Mouse (Mus musculus) right cerebral cortex, postnatal 36 days (tissue): ENCODE results near the gene Rab4b.
A peak's percentile ranks its signal among the peaks of the same experiment; 100 is the strongest.

Experiments
- DNase-seq, 2 experiments: peaks; one replicate each; pipeline ENCODE4 v3.0.0; 2022; ENCODE audit warnings: low spot score in 2 of 2, mixed read lengths in 1 of 2

Gene Rab4b

DNA sequence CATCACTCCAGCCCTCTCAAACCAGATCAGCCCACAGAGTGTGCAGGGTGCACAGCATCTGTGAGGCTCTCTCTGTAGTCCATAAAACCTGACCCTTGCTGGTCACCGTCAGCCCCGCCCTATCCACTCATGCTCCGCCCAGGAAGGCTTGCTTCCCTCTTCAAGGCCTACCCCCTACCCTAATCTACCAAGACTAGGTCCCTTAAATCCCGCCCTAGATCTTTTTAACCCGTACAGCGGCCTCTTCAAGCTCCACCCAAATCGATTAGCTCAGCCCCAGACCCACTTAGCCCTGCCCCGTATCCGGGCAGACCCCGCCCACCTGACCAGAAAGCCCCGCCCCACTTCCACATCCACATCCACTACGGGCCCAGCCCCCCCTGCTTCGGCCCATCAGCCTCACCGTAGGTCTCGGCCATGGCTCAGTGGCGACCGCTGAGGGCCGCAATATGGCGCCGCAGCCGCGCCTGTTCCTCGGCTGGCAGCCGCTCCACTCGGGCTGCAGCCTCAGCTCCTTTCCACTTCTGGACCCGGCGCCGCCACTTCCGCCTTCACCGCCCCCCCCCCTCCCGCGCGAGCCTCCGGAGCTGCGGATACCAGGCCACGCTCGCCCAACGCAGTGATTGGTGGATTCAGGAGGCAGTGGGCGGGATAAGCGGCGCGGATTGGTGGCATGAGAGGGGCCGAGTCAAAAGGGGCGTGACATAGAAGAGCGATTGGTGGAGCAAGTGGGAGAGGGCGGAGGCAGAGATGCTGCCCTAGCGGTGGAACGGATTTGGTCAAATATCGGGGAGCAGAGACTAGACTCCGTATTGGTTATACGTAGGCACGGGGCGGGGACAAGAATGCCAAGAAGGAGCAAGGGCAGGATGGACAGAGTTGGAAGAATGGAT lies at the start of gene Rab4b:
Gene Rab4b, minus strand, starts transcription at position 573 of the 893 bp plus-strand sequence.
- DNase-seq = peak; percentile 99 to 100

DNA sequence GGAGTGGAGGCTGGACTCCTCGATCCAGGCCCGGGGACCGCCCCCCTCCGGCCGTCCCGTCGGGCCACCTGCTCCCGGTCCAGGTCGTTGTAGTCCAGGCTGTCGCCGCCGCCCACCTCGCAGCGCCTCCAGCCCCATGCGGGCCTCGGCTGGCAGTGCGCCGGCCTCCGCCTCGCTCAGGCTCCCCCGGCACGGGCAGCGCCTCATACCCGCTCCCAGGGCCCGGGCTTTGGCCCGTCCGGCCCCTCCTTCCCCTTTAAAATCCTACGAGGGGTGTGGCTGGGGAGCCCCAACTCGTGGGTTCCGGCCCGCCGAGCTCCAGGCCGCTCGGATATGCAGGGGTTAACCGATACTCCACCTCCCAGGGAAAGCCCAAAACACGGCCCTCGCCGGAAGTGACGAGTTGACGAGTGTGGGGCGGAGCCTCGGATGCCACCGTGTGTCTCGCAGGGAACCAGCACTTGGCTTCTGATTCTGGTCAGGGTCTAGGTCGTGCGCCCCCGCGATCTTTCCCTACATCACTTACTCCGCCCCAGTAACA lies 49.7 kb upstream of the Rab4b start, which contains the start of gene Itpkc:
Gene Itpkc, minus strand, starts transcription at position 381 of the 541 bp plus-strand sequence.
- peak; percentile 87 to 89 for DNase-seq

DNA sequence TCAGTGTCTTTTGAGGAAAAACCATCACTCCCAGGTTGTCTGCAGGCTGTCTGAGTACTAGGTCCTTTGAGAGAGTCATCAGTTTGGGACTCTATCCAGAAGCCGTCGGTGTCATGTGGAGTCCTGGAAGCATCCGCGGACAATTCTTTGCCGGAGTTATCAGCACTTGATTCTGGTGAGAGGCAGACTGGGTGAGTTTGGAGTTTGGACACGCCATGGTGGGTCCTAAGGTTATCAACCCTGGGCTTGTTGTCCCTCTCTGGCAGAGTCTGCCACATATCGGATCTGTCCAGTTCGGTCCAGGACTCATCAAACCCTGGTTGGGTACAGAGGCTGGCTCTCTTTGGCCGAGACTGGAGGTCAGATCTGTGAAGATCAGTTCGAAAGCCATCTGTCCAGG lies 49.0 kb upstream of the Rab4b start:
- DNase-seq = no peak

DNA sequence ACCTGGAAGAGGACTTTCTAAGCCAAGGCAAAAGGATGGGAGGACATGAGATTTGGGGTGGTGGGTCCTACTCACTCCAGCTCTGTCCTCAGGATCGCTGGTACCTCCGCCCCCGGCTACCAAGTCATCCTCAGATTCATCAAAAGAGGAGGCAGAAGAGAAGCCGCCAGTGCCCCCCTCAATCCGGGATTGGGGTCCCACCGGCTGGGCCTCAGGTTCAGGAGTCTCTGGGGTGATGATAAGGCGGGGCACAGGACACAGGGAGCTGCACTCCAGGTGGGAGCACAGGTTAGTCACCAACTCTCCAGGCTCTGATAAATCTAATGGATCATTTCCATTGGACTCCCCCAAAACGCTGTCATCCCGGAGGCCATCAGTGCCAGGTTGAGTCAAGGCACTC lies 48.6 kb upstream of the Rab4b start:
- DNase-seq = no peak

DNA sequence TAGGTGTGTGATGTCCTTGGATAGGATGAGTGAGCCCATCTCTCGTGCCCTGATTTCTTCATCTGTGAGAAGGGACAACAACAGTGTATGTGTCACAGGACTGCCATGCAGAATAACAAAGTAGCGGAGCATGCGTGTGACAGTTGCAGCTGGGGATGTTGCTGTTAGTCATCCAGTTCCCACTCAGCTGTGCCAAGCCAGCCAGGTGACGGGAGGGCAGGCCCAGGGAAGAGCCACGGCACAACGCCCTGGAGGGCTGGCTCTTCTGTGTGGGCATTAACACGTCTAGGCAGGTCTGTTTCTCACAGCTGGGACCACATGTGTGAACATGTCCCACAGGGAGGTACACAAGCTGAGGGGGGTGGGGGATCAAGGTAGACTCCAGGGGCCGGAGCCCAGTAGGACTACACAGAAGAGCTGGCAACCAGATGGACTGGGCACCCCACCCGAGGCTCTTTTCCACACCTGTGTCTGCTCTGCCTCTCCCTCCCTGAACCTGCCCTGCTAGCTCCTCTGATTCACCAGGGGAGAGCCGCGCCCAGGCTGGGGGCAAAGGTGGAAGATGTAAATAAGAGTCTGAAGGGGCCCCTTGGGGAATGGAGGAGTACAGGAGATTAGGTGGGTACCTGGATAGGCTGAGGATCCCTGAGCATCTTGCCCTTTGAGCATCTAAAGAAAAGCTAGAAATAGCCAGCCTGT lies 46.3 kb upstream of the Rab4b start:
- DNase-seq = peak in 1 of 2 experiments; percentile 39

DNA sequence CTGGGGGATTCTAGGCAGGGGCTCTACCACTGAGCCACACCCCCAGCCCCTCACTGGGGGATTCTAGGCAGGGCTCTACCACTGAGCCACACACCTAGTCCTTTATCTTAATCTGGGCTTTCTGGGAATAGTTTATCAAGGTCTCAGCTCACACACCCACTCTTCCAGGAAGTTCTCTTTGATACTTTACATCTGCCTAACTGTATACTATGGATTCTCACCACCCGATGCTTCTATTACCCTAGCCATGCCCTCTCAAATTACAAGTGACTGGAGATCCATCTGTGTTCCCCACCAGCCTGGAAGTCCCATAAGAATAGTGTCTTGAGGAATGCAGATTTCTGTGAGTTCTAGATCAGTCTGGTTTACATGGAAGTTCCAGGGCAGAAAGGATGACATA lies 43.8 kb upstream of the Rab4b start:
- DNase-seq = no peak

DNA sequence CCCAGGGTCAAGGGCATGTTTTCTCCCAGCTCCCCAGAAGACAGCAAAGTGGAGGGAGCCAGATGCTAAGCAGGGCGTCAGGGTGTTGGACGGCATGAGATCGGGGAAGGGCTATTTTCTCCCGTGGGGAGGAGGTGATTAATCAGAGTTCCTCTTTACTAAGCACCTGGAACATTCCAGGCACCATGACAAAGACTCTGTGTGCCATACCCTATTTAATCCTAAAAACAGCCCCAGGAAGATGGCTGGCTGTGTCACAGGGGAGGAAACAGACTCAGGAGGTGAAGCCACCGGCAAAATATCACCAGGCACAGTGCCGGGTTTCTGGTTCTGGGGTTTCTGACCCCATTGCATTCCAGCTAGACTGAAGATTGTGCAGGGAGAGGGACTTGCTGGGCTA lies 43.2 kb upstream of the Rab4b start:
- no peak for DNase-seq

DNA sequence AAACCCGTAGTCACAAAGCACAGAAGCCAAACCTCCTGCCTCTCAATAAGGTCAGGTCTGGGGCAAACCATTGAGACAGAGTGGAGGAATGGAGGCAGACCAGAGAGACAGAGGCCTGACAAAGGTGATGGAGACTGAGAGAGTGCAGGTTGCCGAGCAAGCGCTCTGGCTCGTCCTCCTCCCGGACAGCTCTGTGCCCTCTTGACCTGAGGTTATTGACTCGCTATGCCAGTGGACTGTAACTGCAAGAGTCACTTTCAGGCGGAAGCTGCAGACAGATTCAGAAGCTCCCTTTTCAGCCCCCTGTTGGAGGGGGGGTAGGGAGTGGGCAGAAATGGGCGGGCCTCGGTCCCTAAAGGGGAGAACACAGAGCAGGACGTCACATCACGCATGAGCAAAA lies 41.2 kb upstream of the Rab4b start:
- no peak for DNase-seq

DNA sequence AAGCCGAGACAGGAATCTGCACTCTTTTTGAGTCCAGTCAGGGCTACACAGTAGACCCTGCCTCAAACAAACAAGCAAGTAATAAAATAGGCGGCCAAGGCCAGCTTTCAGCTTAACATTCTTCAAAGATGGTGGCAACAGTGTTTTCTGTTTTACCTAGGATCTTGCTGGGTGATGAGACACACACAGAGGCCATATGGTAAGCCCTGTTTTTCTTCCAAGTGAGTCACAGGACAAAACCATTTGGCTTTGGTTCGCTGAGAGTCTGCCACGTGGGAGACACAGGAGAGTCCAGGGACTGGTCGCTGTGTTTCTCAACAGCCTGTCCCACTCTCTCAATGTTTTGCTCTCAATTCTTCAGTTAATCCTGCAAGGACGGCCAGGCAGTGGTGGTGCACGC lies 39.9 kb upstream of the Rab4b start:
- no peak for DNase-seq

DNA sequence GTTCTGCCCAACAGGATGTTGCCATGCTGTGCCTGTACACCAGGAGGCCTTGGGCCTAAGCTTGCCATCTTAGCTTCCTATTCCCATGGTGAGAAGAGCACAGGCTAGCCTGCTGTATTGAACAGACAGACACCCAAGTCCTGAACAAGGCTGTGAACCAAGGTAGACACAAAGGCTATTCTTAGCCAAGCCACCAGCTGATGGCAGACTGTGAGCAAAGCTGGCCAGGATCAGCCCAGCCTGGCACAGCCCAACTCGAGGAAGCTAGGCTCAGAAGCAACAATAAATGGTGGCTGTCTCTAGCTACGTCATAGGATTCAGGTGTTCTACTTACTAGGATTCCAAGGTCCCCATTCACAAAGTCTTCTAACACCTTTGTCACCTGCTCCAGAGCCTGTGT lies 33.9 kb upstream of the Rab4b start:
- no peak for DNase-seq

DNA sequence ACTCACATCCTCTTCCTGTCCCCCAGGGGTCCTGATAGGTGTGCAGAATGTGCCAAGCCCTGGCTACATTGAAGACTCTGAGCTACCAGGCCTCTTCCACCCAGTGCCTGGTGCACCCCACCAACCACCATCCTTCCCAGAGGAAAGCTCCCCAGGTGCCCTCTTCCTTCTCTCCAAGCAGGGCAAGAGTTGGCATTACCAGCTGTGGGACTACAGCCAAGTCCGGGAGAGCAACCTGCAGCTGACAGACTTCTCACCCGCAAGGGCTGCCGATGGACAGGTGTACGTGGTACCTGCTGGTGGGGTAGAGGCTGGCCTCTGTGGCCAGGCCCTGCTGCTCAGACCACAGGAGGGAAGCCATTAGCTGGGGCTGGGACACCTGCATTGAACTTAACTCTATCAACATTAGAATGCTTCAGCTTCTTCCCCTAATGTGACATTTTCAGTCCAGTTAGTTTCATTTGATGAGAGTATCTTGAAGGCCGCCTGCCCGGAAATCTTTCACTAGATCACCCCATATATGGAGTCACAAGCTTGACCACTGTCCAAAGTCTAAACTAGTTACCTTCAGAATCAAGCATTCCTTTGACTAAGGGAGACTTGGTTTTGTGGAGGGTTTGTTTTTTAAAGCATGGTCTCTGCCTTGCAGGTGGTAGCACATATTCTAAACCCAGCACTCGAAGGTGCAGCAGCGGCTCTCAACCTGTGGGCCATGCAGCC lies 25.2 kb upstream of the Rab4b start:
- no peak for DNase-seq

DNA sequence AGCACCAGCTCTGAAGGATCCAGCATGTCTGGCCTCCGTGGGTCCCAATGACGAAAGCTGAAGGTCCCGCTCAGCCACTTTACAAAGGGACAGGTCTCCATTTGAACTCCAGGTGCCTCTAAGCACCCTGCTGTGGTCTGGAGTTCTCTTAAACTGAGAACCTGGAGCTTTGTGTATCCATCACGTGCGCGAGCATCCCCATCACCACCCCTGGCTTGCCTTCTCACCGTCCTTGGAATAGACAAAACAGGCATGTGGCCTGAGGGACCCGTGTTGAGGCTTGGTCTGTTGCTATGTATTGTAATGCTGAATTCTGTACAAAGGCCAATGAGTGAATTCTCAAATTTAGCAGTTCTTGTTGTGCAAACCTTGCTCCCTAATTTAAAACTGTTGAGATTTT lies 20.1 kb upstream of the Rab4b start:
- DNase-seq = no peak

DNA sequence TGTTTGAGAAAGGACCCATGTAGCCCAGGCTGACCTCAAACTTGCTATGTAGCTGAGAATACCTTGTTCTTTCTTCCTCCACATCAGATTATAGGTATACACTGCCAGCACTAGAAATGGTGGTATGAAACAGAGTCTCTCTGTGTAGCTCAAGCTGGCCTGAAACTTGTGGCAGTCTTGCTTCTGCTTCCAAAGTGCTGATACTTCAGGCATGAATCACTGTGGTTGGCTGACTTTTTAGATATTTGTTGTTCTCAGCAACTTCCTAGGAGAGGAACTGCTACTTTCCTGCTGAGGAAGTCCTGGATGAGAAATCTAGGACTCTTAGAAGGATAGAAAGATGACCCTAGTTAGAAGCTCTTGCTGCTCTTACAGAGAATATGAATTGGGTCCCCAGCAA lies 19.7 kb upstream of the Rab4b start:
- no peak for DNase-seq

DNA sequence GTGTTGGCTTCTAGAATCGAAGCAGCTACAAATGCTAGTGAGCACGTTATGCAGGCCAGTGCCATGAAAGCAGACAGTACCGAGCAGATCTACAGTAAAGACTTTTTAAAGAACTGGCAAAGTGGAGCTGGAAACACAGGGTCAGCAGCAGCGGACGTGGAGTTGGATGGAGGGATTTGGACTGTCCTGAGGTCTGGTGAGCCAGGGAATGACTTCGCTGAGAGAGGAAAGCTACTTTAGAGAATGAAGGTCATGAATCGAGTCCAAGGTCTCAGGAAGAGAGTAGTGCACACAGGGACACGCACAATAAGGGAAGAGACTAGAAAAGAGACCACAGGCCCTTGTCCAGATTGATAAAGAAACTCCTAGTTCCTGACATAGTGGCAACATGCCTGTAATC lies 18.9 kb upstream of the Rab4b start:
- no peak for DNase-seq

DNA sequence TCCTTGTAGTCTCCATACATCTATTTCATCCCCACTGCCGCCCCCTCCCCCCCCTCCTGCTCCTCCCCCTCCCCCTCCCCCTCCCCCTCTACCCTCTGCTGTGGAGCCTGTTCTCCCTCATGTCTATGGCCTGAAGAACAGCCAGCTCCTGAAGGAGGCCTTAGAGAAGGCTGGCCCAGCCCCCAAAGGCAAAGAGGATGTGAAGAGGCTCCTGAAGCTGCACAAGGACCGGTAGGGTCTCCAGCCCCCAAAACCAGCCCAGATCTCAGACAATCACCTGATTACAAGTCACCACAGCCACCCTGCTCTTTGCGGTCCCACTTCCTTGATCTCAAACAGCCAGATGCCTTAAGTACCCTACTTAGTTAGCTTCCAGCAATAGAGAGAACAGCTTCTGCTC lies 18.4 kb upstream of the Rab4b start:
- no peak for DNase-seq

DNA sequence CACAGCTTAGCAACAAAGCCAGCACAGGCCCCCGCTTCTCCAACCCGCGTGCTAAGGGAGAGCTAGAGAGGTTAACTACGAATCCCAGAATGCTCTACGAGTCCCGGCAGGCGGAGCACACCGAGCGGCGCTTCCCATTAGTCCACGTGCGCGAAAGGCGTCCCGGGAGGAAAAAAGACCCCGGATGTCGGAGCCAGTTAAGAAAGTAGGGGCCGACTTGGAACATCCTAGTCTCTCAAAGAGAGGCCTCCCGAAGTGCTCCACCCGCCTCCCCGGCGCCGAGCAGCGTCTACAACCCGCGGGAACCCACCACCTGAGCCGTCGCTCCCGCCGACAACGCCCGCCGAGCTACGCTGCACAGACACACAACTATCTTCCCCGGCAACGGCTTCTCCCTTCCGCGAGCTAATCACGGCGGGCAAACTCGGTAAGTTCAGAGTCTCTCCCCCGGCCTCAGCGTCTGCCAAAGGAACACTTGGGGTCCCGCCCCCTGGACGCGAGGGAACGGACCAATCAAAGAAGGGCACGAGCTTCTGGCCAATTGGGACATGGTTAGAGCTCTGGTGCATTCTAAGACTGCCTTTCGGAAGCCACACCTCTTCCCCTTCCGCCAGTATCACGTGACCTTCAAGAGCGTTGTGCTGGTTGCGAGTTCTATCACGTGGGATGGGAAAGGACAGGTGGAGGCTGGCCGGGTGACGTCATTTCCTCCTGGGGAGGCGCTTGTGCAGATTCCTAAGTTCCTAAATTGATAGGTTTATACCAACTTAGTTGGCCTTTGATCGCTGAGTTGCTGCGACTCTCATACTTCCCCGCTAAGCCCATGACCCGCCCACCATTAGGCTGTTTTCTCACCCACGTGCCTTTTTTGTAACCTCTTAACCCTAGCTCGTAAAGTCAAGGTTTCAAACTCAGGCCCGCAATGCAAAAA lies 17.2 kb upstream of the Rab4b start, which contains the start of the genes BC024978 and Snrpa:
Gene BC024978, plus strand, starts transcription at position 101 of the 931 bp plus-strand sequence.
Gene Snrpa, minus strand, starts transcription at position 591 of the 931 bp plus-strand sequence.
- peak; percentile 99 to 100 for DNase-seq

DNA sequence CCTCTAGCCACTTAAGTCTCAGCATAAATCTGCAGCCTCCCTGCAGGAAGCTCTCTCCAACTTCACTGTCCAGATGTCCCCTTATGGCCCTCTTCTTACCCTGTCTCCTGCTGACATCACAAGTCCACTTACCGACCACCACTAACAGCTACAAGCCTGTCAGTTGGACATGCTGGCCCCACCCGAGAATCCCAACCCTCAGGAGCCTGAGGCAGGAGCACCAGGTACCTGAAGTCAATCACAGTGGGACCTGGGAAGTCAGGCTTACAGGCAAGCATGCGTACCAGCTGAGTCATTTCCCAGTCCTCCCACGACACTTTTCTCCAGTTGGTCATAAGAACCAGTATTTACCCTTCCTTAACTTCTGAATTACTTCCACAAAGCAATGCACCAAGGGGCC lies 15.0 kb upstream of the Rab4b start:
- no peak for DNase-seq

DNA sequence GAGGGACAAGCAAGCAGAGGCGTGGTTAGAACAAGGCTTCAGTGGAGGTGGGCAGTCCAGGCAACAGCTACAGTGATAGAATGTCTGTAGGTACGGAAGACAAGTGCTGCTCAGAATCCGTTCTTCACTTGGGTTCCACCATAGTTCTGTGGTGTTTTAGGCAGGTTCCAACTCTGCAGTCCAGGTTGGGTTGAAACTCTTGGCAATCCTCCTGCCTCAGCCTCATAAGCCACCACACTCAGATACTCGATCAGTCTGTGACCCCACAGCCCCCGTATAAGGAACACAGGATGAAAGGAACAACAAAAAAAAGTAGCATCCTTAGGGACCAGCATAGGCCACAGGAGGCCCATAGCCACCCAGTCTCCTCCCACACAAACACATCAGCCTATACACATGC lies 13.7 kb upstream of the Rab4b start:
- no peak for DNase-seq

DNA sequence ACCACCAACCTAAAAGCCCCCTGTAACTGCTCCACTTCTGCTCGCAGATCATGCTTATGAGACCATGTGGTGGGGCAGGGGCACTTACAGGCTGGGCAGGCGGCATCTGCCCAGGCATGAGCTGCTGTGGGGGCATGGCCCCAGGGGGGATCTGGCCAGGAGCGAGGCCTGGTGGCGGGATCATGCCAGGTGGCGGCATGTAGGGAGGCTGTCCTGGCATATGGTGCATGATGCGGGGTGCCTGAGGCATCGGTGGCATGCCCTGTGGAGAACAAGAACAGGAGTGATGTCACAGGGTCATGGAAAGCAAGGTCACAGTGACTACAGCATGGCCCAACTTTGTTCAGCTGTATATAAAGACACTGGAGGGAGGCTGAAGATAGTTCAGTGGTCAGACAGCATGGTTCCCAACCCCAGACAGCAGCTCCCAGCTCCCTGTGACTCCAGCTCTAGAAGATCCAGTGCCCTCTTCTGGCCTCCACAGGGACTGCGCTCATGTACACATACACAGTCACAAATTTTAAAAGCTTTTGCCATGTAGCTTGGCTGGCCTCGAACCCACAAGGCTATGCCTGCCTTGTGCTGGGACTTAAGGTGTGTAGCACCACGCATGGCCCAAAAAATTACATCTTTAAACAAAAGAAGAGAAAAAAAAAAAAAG lies 10.7 kb upstream of the Rab4b start:
- DNase-seq = no peak

DNA sequence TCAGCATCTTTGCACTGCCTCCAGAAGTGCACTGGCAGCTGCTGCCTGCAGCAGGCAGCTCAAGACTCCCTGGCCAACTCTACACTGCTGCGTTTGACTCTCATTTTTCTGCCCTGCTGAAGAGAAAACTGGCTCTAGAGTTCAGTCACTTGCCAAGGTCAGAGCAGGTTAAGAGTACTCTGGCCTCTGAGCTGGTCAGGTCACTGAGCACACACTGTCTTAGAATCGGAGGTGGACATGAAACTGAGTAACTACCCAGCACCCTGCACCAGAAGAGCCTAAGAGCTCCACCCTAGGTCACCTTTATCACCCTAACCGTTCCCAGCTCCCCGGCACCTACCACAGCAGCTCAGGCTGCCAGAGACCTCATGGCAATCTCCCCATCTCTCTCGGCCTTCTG lies 7.3 kb upstream of the Rab4b start:
- DNase-seq = no peak
